Mouse (Mus musculus): Measurements from ENCODE around the gene Zfp442.
A peak's percentile ranks its signal among the peaks of the same experiment; 100 is the strongest.
"Not testable (repeated sequence)": the region's sequence is repeated elsewhere in the genome, so short reads cannot be mapped to it uniquely, and the experiment has no call there.

Zfp442 gene

DNA sequence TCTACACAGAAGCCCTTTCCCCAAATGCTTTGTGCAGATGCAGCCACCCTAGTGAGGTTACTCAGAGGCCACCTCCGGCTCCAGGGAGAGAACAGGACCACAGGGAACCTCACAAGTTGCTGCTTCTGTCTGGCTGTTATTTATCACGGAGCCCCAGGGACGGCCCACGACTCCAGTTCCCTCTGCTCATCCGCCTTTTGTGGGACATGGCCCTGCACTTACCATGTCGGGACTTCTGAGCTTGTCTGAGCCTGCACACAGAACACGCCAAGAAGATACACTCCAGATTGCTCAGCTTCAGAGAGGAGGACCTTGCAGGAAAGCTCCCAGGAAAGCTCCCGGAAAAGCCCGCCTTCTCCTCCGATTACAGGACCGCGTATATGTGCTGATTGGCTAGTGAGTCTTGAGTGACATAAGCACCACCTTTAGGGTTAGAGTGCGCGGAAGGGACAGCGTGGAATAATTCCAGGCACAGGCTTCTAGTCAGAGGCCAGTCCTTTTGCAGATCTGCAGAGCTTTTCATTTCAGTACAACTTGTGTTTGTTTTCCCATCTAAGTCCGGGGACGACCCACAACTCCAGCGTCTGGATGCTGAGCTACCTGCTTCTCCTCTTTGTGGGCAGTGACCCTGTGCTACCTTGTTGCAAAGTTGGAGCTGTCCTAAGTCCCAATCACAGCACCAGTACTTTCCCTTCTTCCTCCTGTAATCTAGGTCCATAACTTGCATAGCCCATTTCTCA is at the start of gene Zfp442:
TSS of gene Zfp442 (minus strand) at position 307 of the 740 bp plus-strand sequence.
- DNase-seq (ENCODE audit: low spot score in 2 of 2), result peak; percentile 48 to 53

DNA sequence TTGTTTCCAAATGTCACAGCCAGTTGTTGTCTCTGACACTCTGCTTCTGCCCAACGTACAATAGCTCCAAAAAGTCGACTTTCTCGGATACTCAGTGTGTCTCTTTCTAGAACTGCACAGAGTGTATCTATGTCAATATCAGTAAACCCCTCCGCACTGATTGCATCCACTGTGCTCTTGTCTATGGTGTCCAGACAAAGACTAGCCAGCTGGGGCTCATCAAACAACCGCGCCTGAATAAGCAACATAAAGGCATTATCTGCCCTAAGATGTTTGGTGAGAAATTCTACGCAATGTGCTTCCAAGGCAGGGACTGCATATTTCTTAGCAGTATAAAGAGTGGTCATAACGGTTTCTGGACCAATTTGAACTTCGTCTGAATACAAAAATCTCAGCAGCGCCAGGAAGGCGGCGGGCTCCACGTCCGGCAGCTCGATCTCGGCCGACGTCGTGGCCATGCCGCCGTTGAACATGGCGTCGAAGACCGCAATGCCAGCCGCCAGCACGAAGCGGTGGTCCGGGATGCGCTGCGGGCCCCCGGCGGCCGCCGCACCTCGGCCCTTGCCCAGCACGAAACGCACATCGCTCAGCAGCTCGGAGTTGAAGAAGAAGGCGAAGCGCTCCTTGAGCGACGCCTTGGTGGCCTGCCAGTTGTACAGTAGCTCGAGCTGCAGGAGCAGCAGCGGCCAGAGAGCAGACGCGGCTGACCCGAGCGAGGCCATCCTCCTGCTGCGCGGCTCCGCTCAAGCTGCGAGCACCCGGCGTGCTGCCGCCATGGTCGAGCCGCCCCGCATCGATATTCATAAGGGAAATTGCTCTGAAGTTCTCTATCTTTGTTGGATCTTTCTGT is 49.1 kb upstream of the Zfp442 start:
- not testable (repeated sequence) for DNase-seq (ENCODE audit: low spot score in 2 of 2)

DNA sequence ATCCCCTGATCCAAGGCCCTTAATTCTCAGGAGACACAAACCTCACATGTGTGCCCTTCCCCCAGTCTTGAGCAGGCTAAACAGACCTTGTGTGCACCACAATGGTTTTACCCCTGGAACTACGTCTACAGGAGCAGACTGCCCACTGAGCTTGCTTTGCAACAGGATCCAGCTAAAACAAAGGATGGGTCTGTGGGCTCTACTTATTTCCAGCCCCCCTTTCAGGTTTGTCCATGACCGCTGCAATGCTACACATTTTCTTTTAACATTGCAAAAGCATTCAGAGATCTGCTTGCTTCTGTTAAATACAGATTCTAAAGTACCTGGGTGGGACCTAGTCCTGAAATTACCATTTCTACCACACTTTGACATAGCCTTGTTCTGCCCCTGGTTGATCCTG is 41.7 kb upstream of the Zfp442 start:
- DNase-seq (ENCODE audit: low spot score in 2 of 2), result no peak

DNA sequence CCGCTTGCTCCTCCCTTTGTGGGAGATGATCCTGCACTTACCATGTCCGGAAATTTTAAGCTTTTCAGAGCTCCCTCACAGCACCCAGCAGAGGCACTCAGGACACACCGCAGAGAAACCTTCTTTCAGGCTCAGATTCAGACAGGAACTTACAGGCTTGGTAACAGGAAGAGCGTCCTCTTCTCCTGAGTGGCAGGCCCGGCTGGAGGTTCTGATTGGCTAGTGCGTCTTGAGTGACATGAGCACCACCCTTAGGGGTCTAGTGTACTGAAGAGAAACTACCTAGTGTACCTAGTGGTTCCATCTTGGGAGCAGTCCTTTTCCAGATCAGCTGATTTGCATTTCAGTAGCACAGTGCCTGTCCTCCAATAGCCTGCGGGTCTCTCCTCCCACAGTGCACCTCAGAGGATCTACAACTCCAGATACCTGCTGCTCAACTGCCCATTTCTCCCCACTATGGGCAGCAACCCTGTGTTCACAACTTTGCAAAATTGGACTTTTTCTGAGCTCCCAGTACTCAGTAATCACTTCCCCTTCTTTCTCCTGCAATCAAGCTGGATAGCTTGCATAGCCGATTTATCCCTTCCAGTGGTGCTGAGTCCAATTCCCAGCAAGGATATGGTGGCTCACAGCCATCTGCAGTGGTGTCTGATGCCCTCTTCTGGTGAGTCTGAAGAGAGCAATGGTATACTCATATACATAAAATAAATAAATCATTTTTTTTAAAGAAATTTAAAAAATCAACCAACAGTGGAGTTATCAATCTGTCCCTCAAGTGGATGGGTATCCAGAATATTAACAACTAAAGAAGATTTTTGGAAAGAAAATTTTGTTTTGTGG is 33.9 kb upstream of the Zfp442 start, which contains the start of gene Zfp345:
TSS of gene Zfp345 (minus strand) at position 153 of the 840 bp plus-strand sequence.
- DNase-seq (ENCODE audit: low spot score in 2 of 2), result not testable (repeated sequence)

DNA sequence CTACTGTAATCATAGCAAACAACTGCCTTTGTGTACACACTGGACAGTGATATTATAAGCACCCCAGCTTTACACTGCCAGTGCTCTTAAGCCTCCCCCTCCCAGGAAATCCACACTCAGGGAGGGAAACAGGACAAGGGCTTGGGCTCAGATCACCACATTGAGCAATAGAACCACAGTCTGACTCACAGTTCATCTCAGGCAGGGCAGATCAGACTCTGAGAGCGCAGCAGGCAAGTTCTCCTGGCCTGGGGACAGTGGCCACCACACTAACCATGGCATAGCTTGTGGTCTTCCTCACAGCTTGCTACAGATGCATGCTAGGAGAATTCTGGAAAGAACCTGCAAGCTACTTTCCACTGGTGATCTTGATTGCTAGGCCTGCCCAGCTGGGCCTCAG is 12.2 kb downstream of the Zfp442 start:
- not testable (repeated sequence) for DNase-seq (ENCODE audit: low spot score in 2 of 2)

DNA sequence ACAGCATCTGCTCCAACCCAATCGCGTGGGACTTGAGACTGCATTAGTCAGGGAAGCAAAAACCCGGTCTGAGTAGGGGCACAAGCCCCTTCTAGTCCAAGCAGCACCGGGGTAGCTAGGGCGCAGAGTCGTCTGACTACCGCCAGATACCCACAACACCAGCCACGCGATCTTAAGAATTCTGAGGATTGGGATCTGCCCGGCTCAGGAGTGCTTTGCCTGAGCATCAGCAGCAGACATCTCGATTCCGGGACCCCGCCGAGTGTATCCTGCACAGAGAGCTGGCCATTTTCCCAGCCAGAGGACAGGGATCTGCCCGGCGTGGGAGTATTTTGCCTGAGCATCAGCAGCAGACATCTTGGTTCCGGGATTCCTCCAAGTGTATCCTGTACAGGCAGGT is 39.1 kb downstream of the Zfp442 start:
- not testable (repeated sequence) for DNase-seq (ENCODE audit: low spot score in 2 of 2)

DNA sequence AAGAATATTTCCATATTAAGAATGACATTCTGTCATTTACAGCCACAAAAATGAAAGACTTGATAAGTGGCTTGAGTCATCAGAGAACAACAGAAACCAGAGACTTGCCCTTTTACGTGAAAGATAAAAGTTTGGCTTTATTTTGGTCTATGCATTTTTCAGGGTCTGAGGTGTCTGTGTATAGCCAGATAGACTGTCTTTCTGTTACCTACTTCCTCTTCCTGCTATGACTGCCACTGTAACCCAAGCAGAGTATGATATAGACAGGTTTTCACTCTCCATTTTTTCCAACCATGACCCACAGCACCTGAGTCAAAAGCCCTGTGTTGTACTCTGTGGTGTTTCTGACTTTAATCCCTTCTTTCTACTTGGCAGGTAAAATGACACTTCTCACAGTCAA is 61.1 kb downstream of the Zfp442 start:
- DNase-seq (ENCODE audit: low spot score in 2 of 2), result no peak

DNA sequence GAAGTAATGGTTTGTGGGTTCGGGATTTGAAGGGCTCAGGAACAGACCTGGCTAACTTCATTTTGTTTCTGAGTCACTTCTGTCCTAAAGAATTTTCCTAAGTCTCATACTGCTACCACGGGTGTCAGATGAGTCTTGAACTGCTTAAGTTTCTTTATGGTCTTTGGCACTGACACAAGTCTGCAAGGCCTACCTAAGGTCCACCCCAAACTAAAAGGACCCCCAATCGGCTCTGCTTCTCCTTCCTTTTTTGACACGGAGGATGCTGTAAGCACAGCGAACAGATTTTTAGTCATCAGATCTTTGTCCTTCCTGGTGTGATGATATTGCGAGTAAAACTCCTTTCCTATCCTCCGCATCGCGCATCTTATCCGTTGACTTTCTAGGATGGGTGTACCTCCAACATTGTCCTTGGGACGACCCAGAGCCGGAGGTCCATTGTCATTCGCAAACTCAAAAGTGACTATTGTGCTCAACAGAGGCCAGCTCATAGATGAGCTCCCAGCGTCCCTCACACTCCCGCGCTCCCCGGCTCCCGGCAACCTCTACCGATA is 65.7 kb downstream of the Zfp442 start:
- not testable (repeated sequence) for DNase-seq (ENCODE audit: low spot score in 2 of 2)

DNA sequence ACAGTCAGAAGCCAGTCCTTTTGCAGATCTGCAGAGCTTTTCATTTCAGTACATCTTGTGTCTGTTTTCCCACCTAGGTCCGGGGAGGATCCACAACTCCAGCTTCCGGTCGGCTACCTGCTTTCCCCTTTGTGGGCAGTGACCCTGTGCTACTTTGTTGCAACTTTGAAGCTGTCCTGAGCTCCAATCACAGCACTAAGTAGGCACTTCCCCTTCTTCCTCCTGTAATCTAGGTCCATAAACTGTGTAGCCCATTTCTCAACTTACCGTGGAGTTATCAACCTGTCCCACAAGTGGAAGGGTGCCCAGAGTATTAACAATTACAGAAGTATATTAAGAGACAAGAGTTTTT is 88.4 kb downstream of the Zfp442 start:
- DNase-seq (ENCODE audit: low spot score in 2 of 2), result no peak

DNA sequence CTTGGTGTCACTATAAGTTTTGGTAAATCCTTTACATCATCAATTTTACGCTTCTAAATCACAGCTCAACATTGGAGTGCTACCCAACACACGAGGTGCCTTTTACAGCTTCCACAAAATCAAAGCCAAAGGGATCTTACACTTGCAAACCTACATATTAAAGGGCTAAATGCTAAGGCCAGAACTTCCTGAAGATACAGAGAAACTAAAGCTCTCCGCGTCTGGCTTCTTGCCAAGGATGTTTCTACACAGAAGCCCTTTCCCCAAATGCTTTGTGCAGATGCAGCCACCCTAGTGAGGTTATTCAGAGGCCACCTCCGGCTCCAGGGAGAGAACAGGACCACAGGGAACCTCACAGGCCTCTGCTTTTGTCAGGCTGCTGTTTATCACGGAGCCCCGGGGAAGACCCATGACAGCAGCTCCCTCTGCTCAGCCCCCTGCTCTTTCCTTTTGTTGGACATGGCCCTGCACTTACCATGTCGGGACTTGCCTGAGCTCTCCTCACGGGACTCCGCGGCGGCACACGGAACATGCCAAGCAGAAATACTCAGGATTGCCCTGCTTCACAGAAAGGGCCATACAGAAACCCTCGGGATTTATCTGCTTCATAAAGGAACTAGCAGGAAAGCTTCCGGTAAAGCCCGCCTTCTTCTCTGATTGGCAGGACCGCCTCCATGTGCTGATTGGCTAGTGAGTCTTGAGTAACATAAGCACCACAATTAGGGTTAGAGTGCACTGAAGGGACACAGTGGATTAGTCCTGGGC is 89.0 kb downstream of the Zfp442 start, which contains the start of gene 3300002I08Rik:
TSS of gene 3300002I08Rik (minus strand) at position 653 of the 765 bp plus-strand sequence.
- DNase-seq (ENCODE audit: low spot score in 2 of 2), result peak; percentile 82 to 86

Measured in frontal cortex, postnatal 14 days (tissue).